Mouse (Mus musculus) olfactory bulb, adult 2 months (tissue): ENCODE measurements around the gene Tmem9. TPM values are rescaled to one million over a fixed set of nuclear protein-coding genes. Genes with fewer than 3 reads are reported as not detected.

Experiments
- H3K27ac ChIP-seq: fragments of 200-500 bp; 2 replicates; pipeline ENCODE4 v1.5.1; 2012; ENCODE audit warnings: low read depth, low read length; ENCODE audit not compliant: insufficient read depth
- H3K4me1 ChIP-seq: fragments of 200-500 bp; 2 replicates; pipeline ENCODE4 v1.6.1; 2012; ENCODE audit warnings: low read length; ENCODE audit not compliant: control insufficient read depth, insufficient read depth
- H3K4me3 ChIP-seq: fragments of 200-500 bp; 2 replicates; pipeline ENCODE4 v1.5.1; 2012; ENCODE audit warnings: mild to moderate bottlenecking, low read depth, low read length, moderate library complexity; ENCODE audit not compliant: insufficient read depth
- CTCF ChIP-seq: fragments of 200-500 bp; IDR thresholded peaks from 2 replicates; pipeline ENCODE4 v1.5.1; 2012; ENCODE audit warnings: low read depth, mild to moderate bottlenecking, low read length, moderate library complexity; ENCODE audit not compliant: insufficient read depth
- POLR2A ChIP-seq: fragments of 200-500 bp; IDR thresholded peaks from 2 replicates; pipeline ENCODE4 v1.6.1; 2012; ENCODE audit warnings: mild to moderate bottlenecking, low read depth, low read length, moderate library complexity; ENCODE audit not compliant: insufficient read depth
- WGBS: fragments of 180-500 bp; shearing (Covaris S2); methylation state at CpG from one replicate; pipeline ENCODE4 v1.1.7; 2018; 5-methylcytosine and 5-hydroxymethylcytosine counted together
- polyA plus RNA-seq: library from polyadenylated mRNA; stranded (reverse); fragments of >200 nt; gene quantifications from 2 replicates; pipeline ENCODE4 v1.2.4, GENCODE M21; 2012; ENCODE audit warnings: low replicate concordance; ENCODE audit not compliant: missing spikeins, insufficient read depth, insufficient read length

Gene Tmem9
- polyA plus RNA-seq, 1 experiment, result not detected

GRCm38 (mm10) chr1:135997537-135997936, 10.4 kb upstream of the Tmem9 start:
- Histone ChIP-seq H3K4me1 (peaks cover 4% of the 10 kb centered on the region), H3K27ac (no peak overlapping the region), H3K4me3 (no peak overlapping the region)
- TF ChIP-seq POLR2A, result no peak
- TF ChIP-seq CTCF, result no peak
- 81% methylated on average over 7 of the region's 7 CpGs for WGBS

GRCm38 (mm10) chr1:135999720-136000287, 8.1 kb upstream of the Tmem9 start:
- Histone ChIP-seq H3K27ac (peak overlapping the region; percentile 59; the same call in 1 of the 2 replicates), H3K4me3 (no peak overlapping the region), H3K4me1 (peaks cover 4% of the 10 kb centered on the region)
- TF ChIP-seq POLR2A (no peak), CTCF (no peak)
- WGBS, result 35% methylated on average over 8 of the region's 8 CpGs

- Histone ChIP-seq H3K4me3 (no peak overlapping the region), H3K27ac (no peak overlapping the region), H3K4me1 (peaks cover 4% of the 10 kb centered on the region)
- no peak for TF ChIP-seq CTCF
- WGBS, result 97% methylated on average over 2 of the region's 2 CpGs
These were observed 6.5 kb upstream of the Tmem9 start for GRCm38 (mm10) chr1:136001438-136001837.

GRCm38 (mm10) chr1:136006292-136006748, 1.6 kb upstream of the Tmem9 start, which contains the start of gene Igfn1:
Gene Igfn1, minus strand, starts transcription at chr1:136006342.
- H3K27ac ChIP-seq, result no peak within 1 kb of the TSS
- 96% methylated on average over 3 of the region's 3 CpGs for WGBS
- peaks cover 7% of the 10 kb centered on the region for H3K4me1 ChIP-seq
- H3K4me3 ChIP-seq, result no peak within 1 kb of the TSS
- TF ChIP-seq POLR2A (no peak), CTCF (no peak)

- 29% methylated on average over 8 of the region's 8 CpGs for WGBS
- TF ChIP-seq POLR2A (no peak), CTCF (no peak)
- no peak overlapping the region for H3K27ac ChIP-seq
- H3K4me1 ChIP-seq, result peaks cover 7% of the 10 kb centered on the region
- no peak overlapping the region for H3K4me3 ChIP-seq
These were observed 196 bp downstream of the Tmem9 start for GRCm38 (mm10) chr1:136008159-136008533.

- 87% methylated on average over 4 of the region's 4 CpGs for WGBS
- Histone ChIP-seq H3K27ac (no peak overlapping the region), H3K4me3 (no peak overlapping the region), H3K4me1 (peaks cover 7% of the 10 kb centered on the region)
- no peak for TF ChIP-seq CTCF
- TF ChIP-seq POLR2A, result no peak
These were observed 2.3 kb downstream of the Tmem9 start for GRCm38 (mm10) chr1:136010247-136010646.

- Histone ChIP-seq H3K4me1 (peaks cover 3% of the 10 kb centered on the region), H3K4me3 (no peak overlapping the region), H3K27ac (no peak overlapping the region)
- no peak for TF ChIP-seq CTCF
- no peak for TF ChIP-seq POLR2A
- WGBS, result 83% methylated on average over 4 of the region's 4 CpGs
These were observed 5.6 kb downstream of the Tmem9 start for GRCm38 (mm10) chr1:136013513-136013912.

GRCm38 (mm10) chr1:136014796-136015502, 7.0 kb downstream of the Tmem9 start:
- Histone ChIP-seq H3K4me1 (peaks cover 3% of the 10 kb centered on the region), H3K27ac (no peak overlapping the region), H3K4me3 (no peak overlapping the region)
- TF ChIP-seq CTCF (no peak), POLR2A (no peak)
- WGBS, result 91% methylated on average over 2 of the region's 2 CpGs

GRCm38 (mm10) chr1:136017307-136017706, 9.4 kb downstream of the Tmem9 start:
- WGBS, result 82% methylated on average over 2 of the region's 2 CpGs
- no peak overlapping the region for H3K27ac ChIP-seq
- no peak for TF ChIP-seq CTCF
- no peak for TF ChIP-seq POLR2A
- H3K4me1 ChIP-seq, result peaks cover 3% of the 10 kb centered on the region
- no peak overlapping the region for H3K4me3 ChIP-seq

- H3K4me1 ChIP-seq, result peaks cover 3% of the 10 kb centered on the region
- under 1% methylated on average over 22 of the region's 22 CpGs for WGBS
- H3K27ac ChIP-seq, result peak overlapping the region; percentile 14; the same call in 1 of the 2 replicates
- H3K4me3 ChIP-seq, result peak overlapping the region; percentile 57
- TF ChIP-seq POLR2A (0 out of 2 replicates have a peak, but pooled peaks have one; percentile 30), CTCF (no peak)
These were observed 10.0 kb downstream of the Tmem9 start for GRCm38 (mm10) chr1:136017907-136018313.
